Mouse (Mus musculus): ENCODE results near the gene Midn.
"Not testable (repeated sequence)": the region's sequence is repeated elsewhere in the genome, so short reads cannot be mapped to it uniquely, and the experiment has no call there.

The Midn gene

DNA sequence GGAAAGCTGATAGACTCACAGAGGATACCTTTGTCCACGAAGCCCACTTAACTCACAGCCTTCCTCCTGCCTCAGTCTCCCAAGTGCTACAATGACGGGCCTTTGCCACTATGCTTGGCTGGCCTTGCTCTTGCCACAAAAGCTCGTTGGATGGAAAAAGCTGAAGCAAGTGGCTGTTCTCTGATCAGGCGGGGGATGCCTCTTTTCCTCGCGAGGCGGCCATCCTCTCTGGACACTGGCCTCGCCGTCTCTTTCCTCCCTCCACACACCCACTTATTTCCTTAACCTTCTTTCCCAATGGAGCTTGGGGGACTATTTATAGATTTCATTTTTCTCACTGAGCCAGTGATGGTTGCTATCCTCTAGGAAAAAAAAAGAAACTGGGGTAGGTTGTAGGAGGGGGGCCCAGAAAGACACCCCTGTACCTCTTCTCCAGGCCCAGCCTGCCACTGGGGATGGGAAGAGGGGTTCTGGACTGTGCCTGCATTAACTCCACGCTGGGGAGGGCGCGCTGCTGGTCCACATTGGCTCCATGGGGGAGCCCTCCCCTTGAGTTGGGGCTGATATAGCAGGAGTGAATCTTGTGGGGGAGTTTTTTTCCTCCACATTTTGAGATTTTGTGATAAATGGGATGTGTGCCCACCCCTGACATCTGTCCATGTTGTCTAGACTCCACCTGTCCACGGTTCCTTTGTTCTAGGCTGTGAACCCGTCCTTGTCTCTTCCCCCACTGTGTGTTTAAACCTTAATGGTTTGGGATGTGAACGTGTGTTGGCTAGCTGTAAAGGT, 9.3 kb downstream of the Midn start:
- no peak for DNase-seq (ENCODE audit: low read depth, low spot score)

DNA sequence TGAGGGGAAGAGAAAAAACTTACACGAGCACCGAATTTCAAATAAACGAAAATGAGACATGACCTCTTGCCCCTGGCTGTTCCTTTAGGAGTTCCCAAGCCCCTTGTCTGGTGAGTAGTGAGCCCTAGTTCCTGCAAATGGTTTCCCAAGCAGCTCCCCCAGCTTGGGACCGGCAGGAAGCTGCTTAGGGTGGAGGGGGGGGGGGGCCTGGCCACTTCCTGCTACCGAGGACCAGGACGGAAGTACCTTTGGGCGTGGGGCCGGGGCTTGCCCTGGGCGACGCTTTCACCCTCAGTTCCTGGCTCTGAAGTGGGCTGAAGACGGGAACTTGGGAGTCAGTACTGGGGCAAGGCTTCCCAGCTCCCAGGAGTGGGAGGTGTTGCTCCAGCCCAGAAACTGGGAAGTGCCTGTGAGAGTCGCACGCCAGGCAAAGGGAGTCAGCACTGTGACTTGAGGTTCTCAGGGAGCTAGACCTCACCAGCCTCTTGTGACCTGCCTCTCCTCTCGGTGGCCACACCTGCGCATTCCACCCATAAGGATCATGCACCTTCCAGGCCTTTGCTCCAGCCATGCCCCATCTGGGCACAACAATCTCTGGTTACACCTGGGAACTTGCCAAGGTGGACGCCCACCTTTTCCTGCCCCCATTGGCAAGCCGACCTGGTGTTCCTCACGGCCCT, 10.4 kb downstream of the Midn start:
- DNase-seq (ENCODE audit: low read depth, low spot score) = no peak

DNA sequence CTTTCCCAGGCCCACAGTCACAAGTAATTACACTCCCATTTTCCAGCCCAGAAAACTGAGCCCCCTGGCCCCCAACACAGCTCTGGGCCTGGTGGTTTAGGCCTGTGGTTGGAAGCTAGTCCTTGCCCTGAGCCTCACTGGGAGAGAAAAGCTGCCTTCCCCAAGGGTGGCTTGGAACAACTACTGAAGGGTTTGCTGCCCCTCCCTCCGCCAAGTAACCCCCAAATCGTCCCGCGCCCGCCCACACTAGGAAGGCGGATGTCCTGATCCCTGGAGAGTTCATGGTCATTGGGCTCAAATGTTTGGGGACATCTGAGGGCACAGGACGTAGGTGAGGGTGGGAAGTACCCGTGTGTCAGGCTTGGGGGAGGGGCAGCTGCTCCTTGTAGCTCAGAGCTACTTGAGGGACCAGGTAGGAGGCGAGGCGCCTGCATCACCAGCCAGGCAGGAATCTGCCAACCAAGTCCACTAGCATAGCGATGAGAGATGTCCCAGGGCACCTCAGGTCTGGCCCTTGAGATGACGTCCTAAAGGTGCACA, 11.0 kb downstream of the Midn start:
- no peak for DNase-seq (ENCODE audit: low read depth, low spot score)

DNA sequence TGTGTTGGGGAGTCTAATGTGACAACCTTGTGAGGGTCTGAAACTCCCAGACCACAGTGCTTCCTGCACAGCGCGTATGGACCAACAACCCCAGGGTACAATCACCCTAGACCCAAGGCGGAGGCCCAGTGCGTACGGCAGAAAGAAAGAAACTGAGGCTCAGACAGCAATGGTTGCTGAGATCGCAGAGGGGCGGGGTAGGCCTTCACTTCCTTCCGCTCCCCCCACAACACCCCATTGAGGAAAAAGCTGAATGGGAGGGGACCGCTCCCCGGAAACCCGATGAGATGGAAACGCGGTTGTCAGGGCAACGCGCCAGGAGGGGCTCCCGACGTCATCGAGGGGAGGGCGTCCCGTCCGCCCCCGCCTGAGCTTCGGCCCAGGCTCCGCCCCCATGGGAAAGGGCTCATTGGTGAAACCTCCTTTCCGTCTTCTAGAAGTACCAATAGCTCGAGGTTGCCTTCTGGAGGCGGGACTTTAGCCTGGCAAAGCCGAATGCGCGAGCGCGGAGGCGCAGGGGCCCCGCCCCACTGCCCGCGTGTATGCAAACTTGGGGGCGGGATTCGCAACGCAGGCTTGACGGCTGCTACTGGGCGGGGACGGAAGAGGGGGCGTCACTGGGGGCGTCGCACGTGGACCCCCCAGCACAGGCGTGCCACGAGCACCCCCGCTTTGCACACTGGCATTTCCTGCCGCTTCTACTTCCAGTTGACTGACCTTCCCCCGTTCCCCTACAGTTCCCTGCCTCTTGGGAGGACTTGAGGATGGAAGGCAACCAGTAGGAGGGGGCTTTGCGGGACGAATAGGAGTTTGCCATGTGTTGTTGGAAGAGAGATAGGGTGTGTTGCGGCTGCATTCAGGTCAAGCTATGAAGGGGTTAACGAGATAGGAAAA, 11.7 kb downstream of the Midn start:
- DNase-seq (ENCODE audit: low read depth, low spot score) = peak; percentile 89

DNA sequence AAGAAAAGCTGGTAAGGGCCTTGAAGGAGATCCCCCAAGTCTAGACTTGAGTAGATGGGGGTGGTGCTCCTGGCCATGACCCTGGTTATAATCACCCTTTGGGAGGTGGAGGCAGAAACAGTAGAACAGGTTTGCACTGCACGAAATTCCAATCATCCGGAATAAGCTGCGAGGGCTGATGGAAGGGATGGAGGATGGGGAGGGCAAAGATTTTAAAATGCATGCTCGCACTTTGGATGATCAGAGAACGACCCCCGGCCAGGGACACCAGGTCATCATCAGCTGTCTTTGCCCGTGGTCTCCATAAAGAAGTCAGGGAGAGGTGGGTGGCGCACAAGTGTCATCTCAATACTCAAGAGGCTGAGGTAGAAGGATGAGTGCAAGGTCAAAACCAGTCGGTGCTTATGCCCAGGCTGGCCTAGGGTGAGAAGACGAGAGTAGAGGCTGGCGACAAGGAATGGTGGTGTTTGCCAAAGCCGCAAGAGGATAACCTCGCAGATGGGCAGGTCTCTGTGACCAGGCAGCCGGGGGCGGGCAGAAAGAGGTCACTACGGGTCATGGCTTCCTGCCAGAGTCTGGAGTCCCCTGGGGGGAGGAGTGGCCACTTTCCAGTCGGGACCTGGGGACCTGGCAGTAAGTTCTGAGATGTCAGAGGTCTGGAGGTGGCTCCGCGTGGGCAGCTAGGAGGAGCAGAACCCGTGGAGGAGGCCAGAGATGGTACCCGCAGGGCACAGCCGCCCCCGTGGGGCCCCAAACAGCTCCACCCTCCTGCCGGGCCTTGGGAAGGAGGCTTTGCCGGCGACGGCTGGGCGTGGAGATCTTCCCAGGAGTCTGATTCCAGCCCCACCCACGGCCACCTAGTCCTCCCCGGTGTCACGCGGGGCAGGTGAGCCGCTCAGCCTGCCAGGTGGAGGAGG, 12.6 kb downstream of the Midn start:
- no peak for DNase-seq (ENCODE audit: low read depth, low spot score)

DNA sequence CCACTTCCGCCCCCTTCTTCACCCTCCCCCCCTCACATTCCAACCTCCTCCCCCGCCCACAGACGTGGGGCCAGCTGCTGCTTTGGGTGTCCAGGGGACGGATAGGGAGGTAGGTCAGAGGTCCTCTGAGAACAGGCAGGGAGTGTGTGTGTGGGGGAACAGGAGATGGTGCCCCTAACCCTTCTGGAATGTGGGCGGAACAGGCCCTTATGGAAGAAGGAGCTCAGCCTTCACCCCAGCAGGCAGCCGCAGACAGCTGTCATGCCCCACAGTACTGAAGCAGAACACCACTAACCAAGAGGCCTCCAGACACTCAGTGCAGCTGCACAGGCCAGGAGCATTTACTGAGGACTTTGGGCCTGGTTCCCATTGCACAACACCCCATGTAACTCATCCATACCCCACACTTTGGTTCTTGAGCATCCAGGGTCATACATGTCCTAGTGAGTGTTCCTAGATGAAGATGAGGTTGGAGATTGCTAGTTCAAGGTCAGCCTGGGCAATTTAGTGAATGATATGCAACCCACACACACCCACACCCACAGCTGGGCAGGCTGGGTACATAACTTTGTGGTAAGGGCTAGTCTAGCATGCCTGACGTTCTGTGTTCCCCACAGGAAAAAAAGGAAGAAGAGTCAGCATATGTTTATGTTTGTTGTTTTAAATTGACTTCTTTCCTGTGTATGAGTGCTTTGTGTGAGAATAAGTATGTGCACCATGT, 13.6 kb downstream of the Midn start:
- DNase-seq (ENCODE audit: low read depth, low spot score) = no peak

DNA sequence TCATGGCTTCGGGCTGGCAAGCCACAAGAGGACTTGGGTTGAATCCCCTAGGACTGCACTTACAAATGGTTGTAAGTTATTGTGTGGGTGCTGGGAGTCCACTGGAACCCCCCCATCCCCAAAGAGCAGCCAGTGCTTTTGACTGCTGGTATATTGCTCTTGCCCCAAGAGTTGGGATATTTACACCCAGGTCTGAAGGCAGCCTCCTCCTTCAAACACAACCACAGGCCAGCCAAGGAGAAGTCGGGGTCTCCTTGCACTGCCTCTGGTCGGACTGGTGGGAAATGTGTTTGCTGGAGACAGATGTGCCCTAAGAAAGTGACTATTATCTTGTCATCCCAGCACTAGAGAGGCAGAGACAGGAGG, 14.2 kb downstream of the Midn start:
- no peak for DNase-seq (ENCODE audit: low read depth, low spot score)

DNA sequence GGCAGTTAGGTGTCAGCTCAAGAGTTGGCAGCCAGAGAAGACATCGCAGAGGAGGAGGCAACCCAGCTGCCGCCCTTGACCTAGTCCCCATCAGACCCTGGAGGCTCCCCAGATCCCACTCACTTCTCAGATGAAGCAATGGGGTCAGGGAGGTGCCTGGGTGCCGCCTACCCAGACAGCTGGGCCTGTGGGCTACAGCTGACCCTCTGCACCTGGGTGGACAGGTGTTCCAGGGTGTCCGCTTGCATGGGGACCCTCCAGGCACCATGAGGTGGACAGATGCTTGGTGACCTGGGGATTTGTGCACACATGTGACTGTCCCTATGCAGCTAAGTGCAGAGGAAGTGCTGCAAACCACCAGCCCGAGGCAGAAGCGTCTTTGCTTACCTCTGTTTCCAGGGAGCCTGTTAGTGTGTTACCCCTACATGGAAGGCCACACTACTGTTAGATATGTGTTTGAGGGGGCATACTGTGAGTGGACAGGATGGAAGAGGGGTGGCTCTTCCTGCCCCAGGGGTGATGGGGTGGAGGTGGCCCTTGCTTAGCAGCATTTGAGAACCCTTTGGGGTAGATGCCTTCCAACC, 14.7 kb downstream of the Midn start:
- DNase-seq (ENCODE audit: low read depth, low spot score) = no peak

DNA sequence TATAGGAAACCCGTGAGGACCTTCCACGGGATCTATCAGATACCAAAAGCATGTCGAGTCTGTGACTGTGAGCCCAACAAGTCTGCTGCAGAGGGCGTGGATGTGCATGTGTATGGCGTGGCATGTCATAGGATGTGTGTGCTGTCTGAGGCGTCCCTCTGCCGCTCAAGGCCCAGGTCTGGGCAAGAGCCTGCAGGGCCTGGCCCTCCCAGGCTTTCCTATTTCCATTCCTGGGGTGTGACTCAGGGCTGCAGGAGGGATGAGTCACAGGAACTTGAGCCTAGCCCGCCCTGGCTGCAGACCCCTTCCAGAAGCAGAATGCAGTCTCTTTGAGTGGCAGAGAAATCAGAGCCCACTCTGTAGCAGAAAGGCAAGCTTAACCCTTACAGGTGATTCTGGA, 15.6 kb downstream of the Midn start:
- no peak for DNase-seq (ENCODE audit: low read depth, low spot score)

DNA sequence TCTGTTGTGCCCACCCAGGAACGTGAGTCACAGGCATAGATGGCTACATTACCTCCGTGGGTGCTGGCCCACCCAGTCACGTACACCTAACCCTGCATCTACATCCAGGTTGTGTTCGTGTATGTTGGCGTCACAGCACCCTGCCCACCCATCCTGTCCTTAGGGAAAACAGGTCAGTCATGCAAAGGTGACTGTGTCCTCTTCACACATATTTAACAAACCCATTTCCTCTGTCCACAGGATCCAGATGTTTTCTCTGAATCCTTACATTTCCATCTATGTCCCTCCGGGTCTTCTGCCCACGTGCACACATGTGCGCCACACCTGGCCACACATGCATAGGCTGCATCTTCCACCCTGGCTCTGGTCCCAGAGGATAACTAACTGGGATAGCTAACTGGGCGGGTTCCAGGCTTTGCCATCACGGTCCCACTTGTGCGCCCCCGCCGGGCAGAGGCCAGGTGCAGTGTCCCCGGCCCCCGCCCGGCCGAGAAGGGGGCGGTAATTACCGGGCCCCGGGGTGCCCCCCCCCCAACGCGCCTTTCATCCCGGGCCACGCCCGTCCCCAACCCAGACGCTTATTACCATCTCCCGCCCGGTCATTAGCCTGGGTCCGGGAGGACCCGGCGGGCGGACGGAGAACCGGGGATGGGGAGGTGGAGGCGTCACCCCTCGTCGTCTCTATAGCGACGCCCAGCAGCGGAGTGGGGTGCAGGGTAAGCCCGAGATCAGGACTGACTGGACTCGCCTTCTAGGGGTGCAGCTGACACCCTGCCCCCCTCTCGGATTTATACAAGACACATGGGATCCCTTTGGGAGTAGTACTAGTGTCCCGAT, 16.3 kb downstream of the Midn start:
- DNase-seq (ENCODE audit: low read depth, low spot score) = no peak

DNA sequence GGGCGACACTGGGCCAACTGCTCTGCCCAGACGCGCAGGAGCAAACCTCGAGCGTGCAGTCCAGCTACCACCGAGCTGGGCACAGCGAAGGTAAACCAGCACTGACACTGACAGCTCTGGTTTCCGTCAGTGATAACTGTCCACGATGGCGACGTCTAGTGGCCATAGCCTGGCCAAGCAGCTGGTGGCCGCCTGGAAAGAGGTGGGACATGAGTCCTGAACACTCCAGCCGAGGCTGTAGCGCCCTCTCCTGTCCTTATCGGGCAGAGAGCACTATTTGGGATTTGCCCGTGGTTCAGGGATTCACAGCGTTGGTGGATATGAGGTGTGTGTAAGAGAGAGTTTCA, 16.9 kb downstream of the Midn start:
- DNase-seq (ENCODE audit: low read depth, low spot score) = no peak

DNA sequence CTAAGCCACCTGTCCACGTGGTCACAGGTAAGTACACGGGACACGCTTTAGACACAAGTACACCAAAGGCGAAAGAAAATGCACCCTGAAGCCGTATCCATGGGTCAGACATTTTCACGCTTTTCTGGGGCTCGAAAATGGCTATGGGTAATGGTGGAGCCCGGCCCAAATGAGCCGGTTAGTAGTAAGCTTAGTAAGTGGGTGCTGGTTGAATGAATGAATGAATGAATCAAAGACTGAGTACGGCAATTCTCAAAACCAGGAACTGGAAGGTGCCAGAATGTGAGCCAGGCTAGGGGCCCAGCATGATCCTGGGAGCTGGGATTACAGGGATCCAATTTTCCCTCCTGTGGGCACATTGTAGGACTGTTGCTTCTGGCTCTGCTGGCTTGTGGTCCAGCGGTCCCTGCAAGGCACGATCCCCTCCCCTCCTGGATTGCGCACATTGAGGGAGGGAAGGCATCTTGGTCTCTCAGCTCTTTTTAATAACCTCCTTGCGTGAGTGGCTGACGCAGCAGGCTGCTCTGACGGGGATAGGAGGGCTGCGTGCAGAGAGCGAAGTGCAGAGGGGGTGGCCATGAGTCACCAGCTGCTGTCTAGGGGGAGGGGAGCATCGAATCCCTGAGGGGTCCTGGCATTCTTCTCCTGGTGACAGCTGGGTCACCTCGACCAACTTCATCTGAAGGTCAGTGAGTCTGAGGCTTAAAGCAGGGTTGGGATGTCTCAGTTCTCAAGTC, 17.5 kb downstream of the Midn start, which contains the start of gene Cirbp:
TSS of gene Cirbp (plus strand) at position 594 of the 737 bp plus-strand sequence.
- no peak for DNase-seq (ENCODE audit: low read depth, low spot score)

DNA sequence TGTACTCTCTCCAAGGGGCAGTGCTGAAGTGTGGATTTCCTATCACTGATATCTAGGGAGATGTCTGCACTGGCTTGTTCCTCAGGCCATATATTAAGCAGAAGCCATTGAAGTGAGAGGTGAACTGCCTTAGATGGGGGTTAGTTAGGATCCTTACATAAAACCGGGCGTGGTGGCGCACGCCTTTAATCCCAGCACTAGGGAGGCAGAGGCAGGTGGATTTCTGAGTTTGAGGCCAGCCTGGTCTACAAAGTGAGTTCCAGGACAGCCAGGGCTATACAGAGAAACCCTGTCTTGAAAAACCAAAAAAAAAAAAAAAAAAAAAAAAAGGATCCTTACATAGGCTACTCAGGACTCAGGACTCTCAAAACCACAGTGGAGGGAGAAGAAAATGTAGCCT, 18.1 kb downstream of the Midn start:
- not testable (repeated sequence) for DNase-seq (ENCODE audit: low read depth, low spot score)

DNA sequence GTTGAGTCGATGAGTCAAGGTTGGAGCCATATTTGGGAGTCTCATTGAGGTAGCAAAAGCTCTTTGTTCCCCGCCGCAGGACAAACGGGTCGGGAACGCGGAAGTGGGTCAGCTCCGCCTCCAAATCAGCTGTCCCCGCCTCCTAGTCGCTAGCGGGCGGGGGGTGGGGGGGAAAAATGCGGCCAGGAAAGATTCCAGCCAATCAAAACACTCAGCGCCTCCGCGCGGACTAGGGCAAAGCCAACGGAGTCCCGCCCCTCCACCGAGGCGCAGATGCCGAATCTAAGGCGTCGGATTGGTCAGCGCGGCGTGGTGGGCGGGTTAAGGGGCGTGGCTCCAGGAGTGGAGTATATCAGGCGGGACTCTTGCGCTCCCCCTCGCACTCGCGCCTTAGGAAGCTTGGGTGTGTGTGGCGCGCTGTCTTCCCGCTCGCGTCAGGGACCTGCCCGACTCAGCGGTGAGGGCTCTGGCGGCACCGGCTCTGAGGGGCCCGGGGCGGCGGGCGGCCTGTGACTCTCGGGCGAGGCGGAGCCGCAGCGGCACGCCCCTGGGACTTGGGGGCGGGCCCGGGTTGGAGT, 19.5 kb downstream of the Midn start:
- peak; percentile 96 for DNase-seq (ENCODE audit: low read depth, low spot score)

DNA sequence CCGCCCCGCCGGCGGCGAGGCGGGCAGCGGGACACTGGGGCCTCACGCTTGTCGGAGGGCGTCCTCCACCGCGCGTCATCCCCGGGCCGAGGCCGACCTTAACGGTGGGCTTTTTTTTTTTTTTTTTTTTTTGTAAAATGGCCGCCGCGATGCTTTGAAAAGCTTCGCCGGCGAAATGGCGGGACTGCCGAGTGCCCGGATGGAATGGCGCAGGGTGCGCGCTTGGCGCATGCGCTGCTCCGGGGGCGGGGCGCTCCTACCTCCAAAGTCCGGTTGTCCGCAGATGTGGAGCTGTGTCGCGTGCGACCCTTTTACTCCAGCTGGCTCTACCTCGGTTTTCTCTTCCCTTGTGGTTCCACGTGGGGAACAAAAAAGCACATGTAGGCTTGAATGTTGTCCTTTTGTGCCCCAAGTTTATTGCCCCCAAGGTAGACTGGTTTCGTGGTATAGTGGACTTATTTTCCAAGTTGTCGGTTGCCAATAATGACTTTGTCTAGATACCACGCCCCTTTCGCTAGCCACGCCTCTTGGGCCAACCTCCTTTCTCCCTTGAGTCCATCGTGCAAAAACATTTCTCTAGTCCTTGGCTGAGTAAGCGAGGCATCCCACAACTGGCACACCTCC, 20.1 kb downstream of the Midn start:
- DNase-seq (ENCODE audit: low read depth, low spot score) = peak; percentile 92

DNA sequence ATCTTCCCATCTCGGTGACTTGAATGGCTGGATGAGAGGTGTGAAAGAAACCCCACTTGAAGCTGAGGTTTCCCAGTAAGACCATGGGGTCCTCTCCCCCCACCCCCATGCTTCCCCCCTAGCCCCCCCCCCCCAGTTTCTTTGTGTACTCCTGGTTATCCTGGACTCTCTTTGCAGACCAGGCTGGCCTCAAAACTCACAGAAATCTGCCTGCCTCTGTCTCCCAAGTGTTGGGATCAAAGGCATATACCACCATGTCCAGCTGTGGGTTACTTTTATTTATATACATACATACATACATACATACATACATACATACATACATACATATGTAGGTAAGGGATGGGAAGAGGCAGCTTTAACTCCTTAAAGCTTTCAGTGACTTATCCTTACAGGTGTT, 21.0 kb downstream of the Midn start:
- DNase-seq (ENCODE audit: low read depth, low spot score) = no peak

DNA sequence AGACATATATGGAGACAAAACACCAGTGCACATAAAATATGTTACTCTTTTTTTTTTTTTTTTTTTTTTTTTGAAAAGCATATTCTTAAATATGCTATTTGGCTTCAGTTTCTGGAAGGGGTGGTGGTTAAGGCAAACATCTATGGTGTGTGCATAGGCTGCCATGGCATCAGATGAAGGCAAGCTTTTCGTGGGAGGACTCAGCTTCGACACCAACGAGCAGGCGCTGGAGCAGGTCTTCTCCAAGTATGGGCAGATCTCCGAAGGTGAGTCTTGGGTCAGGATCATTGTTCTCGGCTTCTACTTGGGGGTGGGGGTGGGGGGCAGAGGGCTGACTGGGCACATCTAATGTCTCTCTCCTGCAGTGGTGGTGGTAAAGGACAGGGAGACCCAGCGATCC, 21.6 kb downstream of the Midn start:
- DNase-seq (ENCODE audit: low read depth, low spot score) = no peak

DNA sequence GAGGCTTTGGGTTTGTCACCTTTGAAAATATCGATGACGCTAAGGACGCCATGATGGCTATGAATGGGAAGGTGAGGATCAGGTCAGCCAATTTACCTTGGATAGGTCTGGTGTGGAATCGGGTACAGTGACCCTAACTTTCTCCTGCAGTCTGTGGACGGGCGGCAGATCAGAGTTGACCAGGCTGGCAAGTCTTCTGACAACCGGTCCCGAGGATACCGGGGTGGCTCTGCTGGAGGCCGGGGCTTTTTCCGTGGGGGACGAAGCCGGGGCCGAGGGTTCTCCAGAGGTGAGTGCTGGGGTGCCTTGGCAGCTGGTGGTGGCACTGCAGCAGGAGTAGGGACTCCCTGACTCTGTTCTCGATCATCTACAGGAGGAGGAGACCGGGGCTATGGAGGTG, 22.0 kb downstream of the Midn start:
- DNase-seq (ENCODE audit: low read depth, low spot score) = no peak
